Mouse (Mus musculus) olfactory bulb, adult 2 months (tissue): Measurements from ENCODE around the gene Acp1. TPM values are rescaled to one million over a fixed set of nuclear protein-coding genes. Genes with fewer than 3 reads are reported as not detected.

Experiments used
- H3K27ac ChIP-seq: fragments of 200-500 bp; 2 replicates; pipeline ENCODE4 v1.5.1; 2012; ENCODE audit warnings: low read depth, low read length; ENCODE audit not compliant: insufficient read depth
- H3K4me1 ChIP-seq: fragments of 200-500 bp; 2 replicates; pipeline ENCODE4 v1.6.1; 2012; ENCODE audit warnings: low read length; ENCODE audit not compliant: control insufficient read depth, insufficient read depth
- H3K4me3 ChIP-seq: fragments of 200-500 bp; 2 replicates; pipeline ENCODE4 v1.5.1; 2012; ENCODE audit warnings: mild to moderate bottlenecking, low read depth, low read length, moderate library complexity; ENCODE audit not compliant: insufficient read depth
- CTCF ChIP-seq: fragments of 200-500 bp; IDR thresholded peaks from 2 replicates; pipeline ENCODE4 v1.5.1; 2012; ENCODE audit warnings: low read depth, mild to moderate bottlenecking, low read length, moderate library complexity; ENCODE audit not compliant: insufficient read depth
- POLR2A ChIP-seq: fragments of 200-500 bp; IDR thresholded peaks from 2 replicates; pipeline ENCODE4 v1.6.1; 2012; ENCODE audit warnings: mild to moderate bottlenecking, low read depth, low read length, moderate library complexity; ENCODE audit not compliant: insufficient read depth
- WGBS: fragments of 180-500 bp; shearing (Covaris S2); methylation state at CpG from one replicate; pipeline ENCODE4 v1.1.7; 2018; 5-methylcytosine and 5-hydroxymethylcytosine counted together
- polyA plus RNA-seq: library from polyadenylated mRNA; stranded (reverse); fragments of >200 nt; gene quantifications from 2 replicates; pipeline ENCODE4 v1.2.4, GENCODE M21; 2012; ENCODE audit warnings: low replicate concordance; ENCODE audit not compliant: missing spikeins, insufficient read depth, insufficient read length

Acp1 gene
- polyA plus RNA-seq, 1 experiment: not detected

- 14% methylated on average over 4 of the region's 4 CpGs for WGBS
Measured at GRCm38 (mm10) chr12:30883592-30883985, 27.8 kb downstream of the Acp1 start.

GRCm38 (mm10) chr12:30879447-30879846, 31.9 kb downstream of the Acp1 start:
- H3K4me3 ChIP-seq: no peak overlapping the region
- 82% methylated on average over 6 of the region's 6 CpGs for WGBS

More at GRCm38 (mm10) chr12:30883592-30883985, 27.8 kb downstream of the Acp1 start:
- Histone ChIP-seq H3K4me3 (peak overlapping the region; percentile 49), H3K4me1 (peaks cover 8% of the 10 kb centered on the region), H3K27ac (no peak overlapping the region)
- TF ChIP-seq POLR2A (no peak), CTCF (no peak)

GRCm38 (mm10) chr12:30865781-30866180, 45.6 kb downstream of the Acp1 start:
- Histone ChIP-seq H3K27ac (no peak overlapping the region), H3K4me1 (no peaks in the 10 kb centered on the region), H3K4me3 (no peak overlapping the region)
- TF ChIP-seq POLR2A (no peak), CTCF (no peak)
- 81% methylated on average over 4 of the region's 4 CpGs for WGBS

More at GRCm38 (mm10) chr12:30879447-30879846, 31.9 kb downstream of the Acp1 start:
- TF ChIP-seq POLR2A (no peak), CTCF (no peak)
- H3K27ac ChIP-seq: no peak overlapping the region
- H3K4me1 ChIP-seq: peaks cover 3% of the 10 kb centered on the region

GRCm38 (mm10) chr12:30864347-30864746, 47.0 kb downstream of the Acp1 start:
- no peak overlapping the region for H3K27ac ChIP-seq
- 43% methylated on average over 2 of the region's 2 CpGs for WGBS
- TF ChIP-seq CTCF: no peak
- TF ChIP-seq POLR2A: no peak
- no peaks in the 10 kb centered on the region for H3K4me1 ChIP-seq
- no peak overlapping the region for H3K4me3 ChIP-seq

- no peak for TF ChIP-seq CTCF
- no peak for TF ChIP-seq POLR2A
- 92% methylated on average over 5 of the region's 5 CpGs for whole genome bisulfite sequencing
- H3K4me3 ChIP-seq: no peak overlapping the region
- H3K4me1 ChIP-seq: no peaks in the 10 kb centered on the region
- H3K27ac ChIP-seq: no peak overlapping the region
Measured at GRCm38 (mm10) chr12:30856172-30856571, 55.2 kb downstream of the Acp1 start.

GRCm38 (mm10) chr12:30855442-30856159, 55.8 kb downstream of the Acp1 start:
- Histone ChIP-seq H3K27ac (no peak overlapping the region), H3K4me3 (no peak overlapping the region), H3K4me1 (no peaks in the 10 kb centered on the region)
- WGBS: 51% methylated on average over 6 of the region's 6 CpGs
- TF ChIP-seq CTCF (no peak), POLR2A (no peak)

- Histone ChIP-seq H3K27ac (no peak overlapping the region), H3K4me1 (no peaks in the 10 kb centered on the region), H3K4me3 (no peak overlapping the region)
- TF ChIP-seq POLR2A: no peak
- TF ChIP-seq CTCF: no peak
- WGBS: 84% methylated on average over 6 of the region's 6 CpGs
Measured at GRCm38 (mm10) chr12:30851871-30852270, 59.5 kb downstream of the Acp1 start.

GRCm38 (mm10) chr12:30850902-30851301, 60.5 kb downstream of the Acp1 start:
- H3K4me3 ChIP-seq: no peak overlapping the region
- no peak overlapping the region for H3K27ac ChIP-seq
- WGBS: 27% methylated on average over 2 of the region's 2 CpGs
- H3K4me1 ChIP-seq: no peaks in the 10 kb centered on the region
- TF ChIP-seq CTCF: no peak
- no peak for TF ChIP-seq POLR2A

- Histone ChIP-seq H3K4me1 (no peaks in the 10 kb centered on the region), H3K4me3 (no peak overlapping the region), H3K27ac (no peak overlapping the region)
- WGBS: 58% methylated on average over 1 of the region's 1 CpGs
- TF ChIP-seq CTCF: no peak
- no peak for TF ChIP-seq POLR2A
Measured at GRCm38 (mm10) chr12:30848521-30848920, 62.9 kb downstream of the Acp1 start.

Other genes with a start within 250 kb of the Acp1 start
- gene Alkal2, start 27.3 kb downstream of the Acp1 start, polyA plus RNA-seq: not detected in 2 replicates
- gene Sh3yl1, start 79 bp upstream of the Acp1 start, polyA plus RNA-seq: not detected in 2 replicates
- not detected in 2 replicates for gene Fam110c, start 162.3 kb upstream of the Acp1 start, polyA plus RNA-seq